Mouse (Mus musculus): ENCODE data around the gene Csrnp3. TPM values are rescaled to one million over a fixed set of nuclear protein-coding genes. Genes with fewer than 3 reads are reported as not detected.

Gene Csrnp3
- polyA plus RNA-seq, 1 experiment: 0.01 TPM

DNA sequence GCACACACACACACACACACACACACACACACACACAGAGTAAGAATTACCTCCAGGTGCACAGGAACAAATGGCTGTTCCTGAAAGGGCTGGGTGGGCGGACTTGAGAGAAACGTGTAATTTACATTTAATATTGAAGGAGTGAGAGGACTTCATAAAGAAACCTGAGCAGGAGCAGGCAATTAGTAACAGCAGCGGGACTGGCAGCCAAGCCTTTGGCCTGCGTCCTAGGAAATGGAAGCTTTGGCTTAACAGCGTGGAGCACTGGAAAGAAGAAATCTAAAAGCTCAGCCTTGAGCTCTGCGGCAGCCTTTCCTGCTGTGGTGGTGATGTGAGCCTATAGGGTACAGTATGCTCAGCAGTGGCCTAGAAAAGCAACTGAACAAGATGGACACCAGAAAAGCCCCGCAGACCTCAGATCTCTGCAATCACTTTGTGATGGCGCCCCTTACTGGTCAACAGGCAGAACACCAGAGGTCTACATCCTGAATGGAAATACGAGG, 196.4 kb downstream of the Csrnp3 start:
- Histone ChIP-seq H3K4me2 (ENCODE audit: low read depth) (no peak overlapping the region), H3K27me3 (ENCODE audit: control insufficient read depth, insufficient read depth, insufficient read length) (no peaks in the 10 kb centered on the region), H3K36me3 (ENCODE audit: control insufficient read depth, insufficient read depth) (no peaks in the 10 kb centered on the region), H3K79me2 (ENCODE audit: control insufficient read depth, insufficient read depth) (no peaks in the 10 kb centered on the region), H3ac (ENCODE audit: control insufficient read depth, insufficient read length) (no peak overlapping the region), H3K4me3 (no peak overlapping the region)
- TF ChIP-seq POLR2A (IDR thresholded peaks at IDR 0.05; ENCODE audit: insufficient read length, low read depth) (no peak), REST (IDR thresholded peaks at IDR 0.05; ENCODE audit: insufficient read depth, insufficient read length) (no peak), E2F4 (IDR thresholded peaks at IDR 0.05; ENCODE audit: insufficient read depth) (no peak), TCF12 (IDR thresholded peaks at IDR 0.05; ENCODE audit: insufficient read depth, poor library complexity, severe bottlenecking) (no peak), SRF (IDR thresholded peaks at IDR 0.05; ENCODE audit: control insufficient read depth, insufficient read length, low read depth) (no peak), MYOG (IDR thresholded peaks at IDR 0.05; ENCODE audit: control insufficient read depth in 1 of 3, insufficient read depth in 1 of 3, insufficient read length in 2 of 3, low read depth in 2 of 3) (no peak), TCF3 (IDR thresholded peaks at IDR 0.05; ENCODE audit: insufficient read length, low read depth) (no peak), CEBPB (IDR thresholded peaks at IDR 0.05; ENCODE audit: insufficient read depth, poor library complexity, severe bottlenecking) (no peak), POLR2AphosphoS2 (IDR thresholded peaks at IDR 0.05; ENCODE audit: insufficient read length, low read depth) (no peak), MYOD1 (IDR thresholded peaks at IDR 0.05; ENCODE audit: control insufficient read depth in 1 of 3, insufficient read length in 2 of 3, low read depth in 2 of 3) (no peak), MAX (IDR thresholded peaks at IDR 0.05; ENCODE audit: low read depth) (no peak), USF1 (IDR thresholded peaks at IDR 0.05; ENCODE audit: low read depth) (no peak)

DNA sequence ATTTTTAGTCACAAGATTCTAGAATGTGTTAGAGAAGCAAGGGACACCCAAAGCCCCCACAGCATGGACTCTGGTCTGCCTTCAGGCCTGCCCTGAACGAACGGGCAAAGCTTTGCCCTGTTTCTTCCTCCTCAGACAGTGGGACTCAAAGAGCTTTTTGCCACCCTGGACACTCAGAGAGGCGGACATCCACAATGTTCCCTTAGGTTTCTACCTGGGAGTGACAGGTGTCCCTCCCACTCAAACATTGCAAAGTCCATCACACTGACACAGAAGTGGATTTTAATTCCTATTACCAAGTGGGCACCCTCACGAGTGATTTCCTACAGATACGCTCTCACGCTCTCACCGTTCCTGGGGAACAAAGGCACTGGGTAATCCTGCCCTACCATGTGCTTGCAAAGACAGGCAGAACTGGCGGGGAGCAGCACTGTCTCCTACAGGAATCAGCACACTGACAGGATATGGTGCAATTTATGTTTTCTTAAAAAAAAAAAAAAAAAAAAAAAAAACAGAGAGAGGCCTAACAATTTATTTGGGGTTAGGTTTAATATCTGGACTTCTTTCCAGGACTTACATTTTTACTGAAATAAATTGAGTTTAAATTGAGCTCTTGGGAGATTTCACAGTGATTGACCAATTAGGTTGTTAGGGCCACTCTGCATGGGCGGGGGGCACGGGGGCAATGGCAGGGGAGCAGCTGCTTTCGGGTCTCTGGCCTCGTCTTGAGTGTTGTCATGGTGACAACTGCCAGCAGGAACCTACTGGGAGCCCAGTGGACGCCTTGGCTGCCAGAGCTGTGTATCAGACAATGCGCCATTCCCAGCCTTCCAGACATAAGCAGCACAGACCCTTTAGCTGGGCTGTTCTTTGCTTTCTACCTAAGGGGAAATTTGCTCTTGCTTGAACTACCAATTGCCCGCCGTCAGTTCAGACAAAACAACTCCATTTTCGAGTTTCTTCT, 198.2 kb downstream of the Csrnp3 start:
- Histone ChIP-seq H3K4me2 (ENCODE audit: low read depth) (no peak overlapping the region), H3K4me3 (no peak overlapping the region), H3ac (ENCODE audit: control insufficient read depth, insufficient read length) (no peak overlapping the region), H3K27me3 (ENCODE audit: control insufficient read depth, insufficient read depth, insufficient read length) (no peaks in the 10 kb centered on the region), H3K79me2 (ENCODE audit: control insufficient read depth, insufficient read depth) (no peaks in the 10 kb centered on the region), H3K36me3 (ENCODE audit: control insufficient read depth, insufficient read depth) (no peaks in the 10 kb centered on the region)
- TF ChIP-seq MAX (IDR thresholded peaks at IDR 0.05; ENCODE audit: low read depth): no peak
- no peak for TF ChIP-seq CEBPB (IDR thresholded peaks at IDR 0.05; ENCODE audit: insufficient read depth, poor library complexity, severe bottlenecking)
- no peak for TF ChIP-seq SRF (IDR thresholded peaks at IDR 0.05; ENCODE audit: control insufficient read depth, insufficient read length, low read depth)
- no peak for TF ChIP-seq POLR2AphosphoS2 (IDR thresholded peaks at IDR 0.05; ENCODE audit: insufficient read length, low read depth)
- no peak for TF ChIP-seq REST (IDR thresholded peaks at IDR 0.05; ENCODE audit: insufficient read depth, insufficient read length)
- TF ChIP-seq MYOD1 (IDR thresholded peaks at IDR 0.05; ENCODE audit: control insufficient read depth in 1 of 3, insufficient read length in 2 of 3, low read depth in 2 of 3): no peak

DNA sequence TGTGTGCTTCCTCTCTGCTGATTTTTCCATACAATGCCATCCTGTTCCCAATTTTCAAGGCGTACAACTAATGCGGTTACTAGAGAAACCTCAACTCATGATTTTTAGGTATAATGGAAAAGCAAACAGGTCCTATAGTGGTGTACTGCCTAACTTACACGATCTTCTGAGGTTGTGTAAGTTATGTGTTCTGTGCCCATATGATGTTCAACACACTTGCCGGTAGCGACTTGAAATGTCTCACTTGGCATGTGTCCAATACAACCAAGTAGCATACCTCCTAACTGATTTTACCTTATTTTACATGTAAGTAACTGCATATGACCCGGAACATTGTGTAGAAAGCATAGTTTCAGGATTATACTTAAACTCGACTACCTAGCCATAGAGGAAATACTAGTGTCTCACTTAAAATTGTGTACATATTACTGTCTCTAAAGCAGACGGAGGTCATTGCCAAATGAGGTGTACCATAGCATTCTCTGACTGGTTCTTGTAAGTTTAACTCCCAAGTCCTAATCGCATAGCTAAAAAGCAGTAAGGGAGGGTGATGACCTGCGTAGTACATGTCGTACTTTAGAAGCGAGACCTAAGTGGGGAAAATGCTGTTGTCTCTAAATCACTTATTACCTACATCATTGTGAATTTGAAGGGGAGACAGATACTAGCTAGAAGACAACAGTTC, 199.0 kb downstream of the Csrnp3 start:
- TF ChIP-seq E2F4 (IDR thresholded peaks at IDR 0.05; ENCODE audit: insufficient read depth): no peak
- no peak for TF ChIP-seq TCF12 (IDR thresholded peaks at IDR 0.05; ENCODE audit: insufficient read depth, poor library complexity, severe bottlenecking)
- no peak for TF ChIP-seq TCF3 (IDR thresholded peaks at IDR 0.05; ENCODE audit: insufficient read length, low read depth)
- no peaks in the 10 kb centered on the region for H3K79me2 ChIP-seq (ENCODE audit: control insufficient read depth, insufficient read depth)
- H3ac ChIP-seq (ENCODE audit: control insufficient read depth, insufficient read length): no peak overlapping the region
- H3K4me3 ChIP-seq: no peak overlapping the region
- H3K36me3 ChIP-seq (ENCODE audit: control insufficient read depth, insufficient read depth): no peaks in the 10 kb centered on the region
- no peak overlapping the region for H3K4me2 ChIP-seq (ENCODE audit: low read depth)
- H3K27me3 ChIP-seq (ENCODE audit: control insufficient read depth, insufficient read depth, insufficient read length): no peaks in the 10 kb centered on the region

DNA sequence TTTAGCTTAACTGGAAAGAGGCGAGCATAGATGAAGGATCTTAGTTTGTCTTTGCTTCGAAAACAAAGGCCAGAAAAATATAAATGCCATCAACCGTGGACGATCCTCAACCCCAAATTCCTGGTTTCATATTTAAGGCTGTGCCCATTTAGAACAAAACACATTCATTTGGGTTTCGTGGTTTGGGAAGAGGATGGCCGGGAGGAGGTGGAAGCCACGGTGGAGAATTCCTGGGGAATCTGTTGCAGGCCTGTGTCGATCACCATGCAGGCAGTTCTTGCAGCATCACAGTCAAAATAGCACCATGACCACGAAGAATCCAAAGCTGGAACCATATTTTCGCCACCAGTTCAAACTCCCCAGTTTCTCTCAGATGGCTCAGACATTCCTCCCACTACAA, 217.7 kb downstream of the Csrnp3 start:
- Histone ChIP-seq H3K4me3 (no peak overlapping the region), H3K79me2 (ENCODE audit: control insufficient read depth, insufficient read depth) (no peaks in the 10 kb centered on the region), H3ac (ENCODE audit: control insufficient read depth, insufficient read length) (no peak overlapping the region), H3K36me3 (ENCODE audit: control insufficient read depth, insufficient read depth) (no peaks in the 10 kb centered on the region), H3K27me3 (ENCODE audit: control insufficient read depth, insufficient read depth, insufficient read length) (no peaks in the 10 kb centered on the region), H3K4me2 (ENCODE audit: low read depth) (peak overlapping the region; percentile 21)
- TF ChIP-seq POLR2A (IDR thresholded peaks at IDR 0.05; ENCODE audit: insufficient read length, low read depth) (no peak), POLR2AphosphoS2 (IDR thresholded peaks at IDR 0.05; ENCODE audit: insufficient read length, low read depth) (no peak), SRF (IDR thresholded peaks at IDR 0.05; ENCODE audit: control insufficient read depth, insufficient read length, low read depth) (no peak), TCF3 (IDR thresholded peaks at IDR 0.05; ENCODE audit: insufficient read length, low read depth) (no peak), CEBPB (IDR thresholded peaks at IDR 0.05; ENCODE audit: insufficient read depth, poor library complexity, severe bottlenecking) (no peak), REST (IDR thresholded peaks at IDR 0.05; ENCODE audit: insufficient read depth, insufficient read length) (no peak)

DNA sequence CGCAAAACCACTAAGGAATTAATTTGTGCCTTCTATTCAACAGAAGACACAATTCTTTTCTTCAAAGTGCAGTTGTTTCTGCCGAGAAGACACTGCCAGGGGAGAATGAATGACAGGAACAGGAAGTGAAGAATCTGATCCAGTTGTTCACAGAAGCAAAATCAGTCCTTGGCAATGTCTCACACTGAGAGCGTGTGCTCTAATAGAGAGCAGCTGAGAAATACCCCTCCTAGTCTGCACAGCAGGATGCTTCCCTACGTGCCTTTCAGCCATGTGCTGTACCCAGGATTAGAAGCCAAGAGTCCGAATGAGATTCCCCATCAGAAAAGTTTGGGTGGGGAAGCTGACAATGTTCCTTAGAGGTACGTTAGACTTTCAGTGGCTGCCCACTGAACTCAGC, 223.9 kb downstream of the Csrnp3 start:
- TF ChIP-seq TCF12 (IDR thresholded peaks at IDR 0.05; ENCODE audit: insufficient read depth, poor library complexity, severe bottlenecking) (no peak), CEBPB (IDR thresholded peaks at IDR 0.05; ENCODE audit: insufficient read depth, poor library complexity, severe bottlenecking) (no peak), TCF3 (IDR thresholded peaks at IDR 0.05; ENCODE audit: insufficient read length, low read depth) (no peak), MYOG (IDR thresholded peaks at IDR 0.05; ENCODE audit: control insufficient read depth in 1 of 3, insufficient read depth in 1 of 3, insufficient read length in 2 of 3, low read depth in 2 of 3) (no peak), MAX (IDR thresholded peaks at IDR 0.05; ENCODE audit: low read depth) (no peak), E2F4 (IDR thresholded peaks at IDR 0.05; ENCODE audit: insufficient read depth) (no peak), REST (IDR thresholded peaks at IDR 0.05; ENCODE audit: insufficient read depth, insufficient read length) (no peak), SRF (IDR thresholded peaks at IDR 0.05; ENCODE audit: control insufficient read depth, insufficient read length, low read depth) (no peak), MYOD1 (IDR thresholded peaks at IDR 0.05; ENCODE audit: control insufficient read depth in 1 of 3, insufficient read length in 2 of 3, low read depth in 2 of 3) (no peak), POLR2A (IDR thresholded peaks at IDR 0.05; ENCODE audit: insufficient read length, low read depth) (no peak), USF1 (IDR thresholded peaks at IDR 0.05; ENCODE audit: low read depth) (no peak), POLR2AphosphoS2 (IDR thresholded peaks at IDR 0.05; ENCODE audit: insufficient read length, low read depth) (no peak)
- Histone ChIP-seq H3K4me3 (no peak overlapping the region), H3K36me3 (ENCODE audit: control insufficient read depth, insufficient read depth) (no peaks in the 10 kb centered on the region), H3K79me2 (ENCODE audit: control insufficient read depth, insufficient read depth) (no peaks in the 10 kb centered on the region), H3K27me3 (ENCODE audit: control insufficient read depth, insufficient read depth, insufficient read length) (no peaks in the 10 kb centered on the region), H3K4me2 (ENCODE audit: low read depth) (peak overlapping the region; percentile 2), H3ac (ENCODE audit: control insufficient read depth, insufficient read length) (no peak overlapping the region)

Data from myocyte (in vitro differentiated cells).